Mouse (Mus musculus) forebrain, embryonic 11.5 days (tissue): ENCODE results near the gene Zdhhc5. TPM values are rescaled to one million over a fixed set of nuclear protein-coding genes. Genes with fewer than 3 reads are reported as not detected.

Experiments used
- ATAC-seq: fragments of 200-750 bp; cut with Nextera tagmentation; replicated peaks from 2 replicates; pipeline ENCODE4 v1.8.0; 2017; ENCODE audit warnings: moderate TSS enrichment; ENCODE audit not compliant: low FRiP score
- DNase-seq: peaks from one replicate; pipeline ENCODE4 v3.0.0-alpha.2; 2017; ENCODE audit warnings: low spot score
- H3K27ac ChIP-seq: fragments of 300-500 bp; sonication (generic); 2 replicates; pipeline ENCODE4 v1.5.1; 2014; ENCODE audit warnings: low read depth, low read length
- H3K27me3 ChIP-seq: fragments of 300-500 bp; sonication (generic); 2 replicates; pipeline ENCODE4 v1.6.1; 2014; ENCODE audit warnings: mild to moderate bottlenecking, low read length, mixed read lengths; ENCODE audit not compliant: control insufficient read depth, insufficient read depth
- H3K36me3 ChIP-seq: fragments of 300-500 bp; sonication (generic); 2 replicates; pipeline ENCODE4 v1.6.1; 2014; ENCODE audit warnings: mild to moderate bottlenecking, low read length, moderate library complexity, mixed read lengths; ENCODE audit not compliant: control insufficient read depth, insufficient read depth
- H3K4me1 ChIP-seq: fragments of 300-500 bp; sonication (generic); replicated peaks from 2 replicates; pipeline ENCODE4 v1.6.1; 2014; ENCODE audit warnings: low read length, mixed read lengths; ENCODE audit not compliant: control insufficient read depth, insufficient read depth
- H3K4me2 ChIP-seq: fragments of 300-500 bp; sonication (generic); 2 replicates; pipeline ENCODE4 v1.6.1; 2014; ENCODE audit warnings: low read depth, mild to moderate bottlenecking, low read length, moderate library complexity, mixed read lengths; ENCODE audit not compliant: severe bottlenecking
- H3K4me3 ChIP-seq: fragments of 300-500 bp; sonication (generic); 2 replicates; pipeline ENCODE4 v1.5.1; 2014; ENCODE audit warnings: low read depth, low read length
- H3K9ac ChIP-seq: fragments of 300-500 bp; sonication (generic); 2 replicates; pipeline ENCODE4 v1.6.1; 2014; ENCODE audit warnings: low read length
- H3K9me3 ChIP-seq: fragments of 300-500 bp; sonication (generic); 2 replicates; pipeline ENCODE4 v1.6.1; 2016; ENCODE audit warnings: low read length, mixed read lengths; ENCODE audit not compliant: control insufficient read depth
- WGBS: fragments of 180-500 bp; shearing (Covaris S2); extraction: QIAGEN DNeasy Blood & Tissue Kit; methylation state at CpG from one replicate; pipeline ENCODE4 v1.1.7; 2014; 5-methylcytosine and 5-hydroxymethylcytosine counted together
- polyA plus RNA-seq: library from polyadenylated mRNA; unstranded; fragments of >200 nt; fragmentation: Nextera tagmentation; extraction: Ambion mirVana; gene quantifications from 2 replicates; pipeline ENCODE4 v1.2.1, GENCODE M21; 2014

Zdhhc5 gene
- polyA plus RNA-seq, 1 experiment from 2014 or later = 27.7 TPM

GRCm38 (mm10) chr2:84695007-84695695 is 19.8 kb downstream of the Zdhhc5 start:
- 94% methylated on average over 5 of the region's 5 CpGs for WGBS
- no peaks in the 10 kb centered on the region; the same call in 1 of the 2 replicates for H3K36me3 ChIP-seq
- H3K4me2 ChIP-seq = no peak overlapping the region
- ATAC-seq = no peak
- H3K27me3 ChIP-seq = no peaks in the 10 kb centered on the region
- no peak overlapping the region for H3K4me3 ChIP-seq
- no peaks in the 10 kb centered on the region for H3K4me1 ChIP-seq
- DNase-seq = no peak
- H3K27ac ChIP-seq = no peak overlapping the region
- no peak overlapping the region for H3K9ac ChIP-seq
- H3K9me3 ChIP-seq = no peaks in the 10 kb centered on the region

GRCm38 (mm10) chr2:84690050-84690449 is 24.9 kb downstream of the Zdhhc5 start:
- Histone ChIP-seq H3K27me3 (no peaks in the 10 kb centered on the region), H3K9me3 (no peaks in the 10 kb centered on the region), H3K27ac (no peak overlapping the region), H3K4me1 (no peaks in the 10 kb centered on the region), H3K4me3 (no peak overlapping the region), H3K36me3 (peaks cover 5% of the 10 kb centered on the region; the same call in 1 of the 2 replicates), H3K4me2 (no peak overlapping the region), H3K9ac (no peak overlapping the region)
- ATAC-seq = no peak
- no peak for DNase-seq
- 94% methylated on average over 12 of the region's 12 CpGs for WGBS

- WGBS = 79% methylated on average over 2 of the region's 2 CpGs
- no peak for DNase-seq
- H3K27me3 ChIP-seq = no peaks in the 10 kb centered on the region
- no peak overlapping the region for H3K4me2 ChIP-seq
- H3K4me3 ChIP-seq = no peak overlapping the region
- peaks cover 5% of the 10 kb centered on the region; the same call in 1 of the 2 replicates for H3K36me3 ChIP-seq
- no peaks in the 10 kb centered on the region for H3K9me3 ChIP-seq
- H3K9ac ChIP-seq = no peak overlapping the region
- no peaks in the 10 kb centered on the region for H3K4me1 ChIP-seq
- no peak overlapping the region for H3K27ac ChIP-seq
- ATAC-seq = no peak
Measured at GRCm38 (mm10) chr2:84688080-84688844, 26.7 kb downstream of the Zdhhc5 start.

- Histone ChIP-seq H3K9me3 (no peaks in the 10 kb centered on the region), H3K4me3 (no peak overlapping the region), H3K4me1 (peaks cover 2% of the 10 kb centered on the region; the same call in 1 of the 2 replicates), H3K27me3 (no peaks in the 10 kb centered on the region), H3K9ac (no peak overlapping the region), H3K27ac (no peak overlapping the region), H3K36me3 (no peaks in the 10 kb centered on the region; the same call in 1 of the 2 replicates), H3K4me2 (no peak overlapping the region)
- DNase-seq = no peak
- WGBS = 88% methylated on average over 6 of the region's 6 CpGs
- ATAC-seq = no peak
Measured at GRCm38 (mm10) chr2:84682605-84683183, 32.3 kb downstream of the Zdhhc5 start.

GRCm38 (mm10) chr2:84679016-84679415 is 36.0 kb downstream of the Zdhhc5 start, which contains the start of gene Tmx2:
Gene Tmx2 (minus strand): TSS chr2:84679140.
- Histone ChIP-seq H3K4me2 (peak within 1 kb of the TSS; percentile 73), H3K36me3 (peaks cover 8% of the 10 kb centered on the region; the same call in 1 of the 2 replicates), H3K4me1 (peaks cover 2% of the 10 kb centered on the region; the same call in 1 of the 2 replicates), H3K27me3 (no peaks in the 10 kb centered on the region), H3K9me3 (no peaks in the 10 kb centered on the region), H3K4me3 (peak within 1 kb of the TSS; percentile 95), H3K9ac (peak within 1 kb of the TSS; percentile 77), H3K27ac (0 out of 2 replicates have a peak within 1 kb of the TSS, but pooled peaks have one; percentile 51)
- DNase-seq (no peak), ATAC-seq (no peak)
- WGBS = 21% methylated on average over 8 of the region's 8 CpGs

GRCm38 (mm10) chr2:84677968-84678880 is 36.8 kb downstream of the Zdhhc5 start, which contains the start of the genes Gm28635 and Med19:
Gene Gm28635 (minus strand): TSS chr2:84678041.
Gene Med19 (plus strand): TSS chr2:84678402.
- Histone ChIP-seq H3K4me1 (peaks cover 2% of the 10 kb centered on the region; the same call in 1 of the 2 replicates), H3K36me3 (peaks cover 8% of the 10 kb centered on the region; the same call in 1 of the 2 replicates), H3K27me3 (no peaks in the 10 kb centered on the region), H3K4me2 (peak within 1 kb of the TSS; percentile 73), H3K27ac (peak within 1 kb of the TSS; percentile 51; the same call in 1 of the 2 replicates), H3K9ac (peak within 1 kb of the TSS; percentile 77), H3K9me3 (no peaks in the 10 kb centered on the region), H3K4me3 (peak within 1 kb of the TSS; percentile 95)
- ATAC-seq (peak; percentile 100), DNase-seq (peak; percentile 90)
- under 1% methylated on average over 44 of the region's 44 CpGs for WGBS

GRCm38 (mm10) chr2:84677270-84677967 is 37.6 kb downstream of the Zdhhc5 start:
- Histone ChIP-seq H3K4me3 (peak overlapping the region; percentile 95), H3K4me1 (peaks cover 2% of the 10 kb centered on the region; the same call in 1 of the 2 replicates), H3K9ac (peak overlapping the region; percentile 62), H3K36me3 (peaks cover 10% of the 10 kb centered on the region; the same call in 1 of the 2 replicates), H3K27ac (peak overlapping the region; percentile 37; the same call in 1 of the 2 replicates), H3K4me2 (peak overlapping the region; percentile 73), H3K27me3 (no peaks in the 10 kb centered on the region), H3K9me3 (no peaks in the 10 kb centered on the region)
- ATAC-seq (peak; percentile 45), DNase-seq (no peak)
- WGBS = 10% methylated on average over 21 of the region's 22 CpGs
